Mouse (Mus musculus) cerebellum, adult 2 months (tissue): ENCODE data around the gene Egfem1. TPM values are rescaled to one million over a fixed set of nuclear protein-coding genes. Genes with fewer than 3 reads are reported as not detected.

Experiments
- DNase-seq, 2 experiments: peaks; one replicate each; pipeline ENCODE4 v3.0.0; 2021
- H3K27ac ChIP-seq: fragments of 200-500 bp; 2 replicates; pipeline ENCODE4 v1.5.1; 2012; ENCODE audit warnings: low read length, control low read depth, inconsistent platforms; ENCODE audit not compliant: insufficient read depth
- H3K27me3 ChIP-seq: fragments of 200-500 bp; 2 replicates; pipeline ENCODE4 v1.6.1; 2012; ENCODE audit warnings: inconsistent platforms, mild to moderate bottlenecking, low read length, moderate library complexity; ENCODE audit not compliant: control insufficient read depth, insufficient read depth
- H3K4me1 ChIP-seq: fragments of 200-500 bp; 2 replicates; pipeline ENCODE4 v1.6.1; 2011; ENCODE audit warnings: low read length; ENCODE audit not compliant: control insufficient read depth, insufficient read depth
- H3K4me3 ChIP-seq: fragments of 200-500 bp; replicated peaks from 2 replicates; pipeline ENCODE3; 2011; ENCODE audit warnings: mild to moderate bottlenecking, low read depth, low read length, control low read depth; ENCODE audit not compliant: insufficient read depth
- CTCF ChIP-seq: fragments of 200-500 bp; IDR thresholded peaks from 2 replicates; pipeline ENCODE4 v1.5.1; 2011; ENCODE audit warnings: low read depth, mild to moderate bottlenecking, control low read depth, low read length, moderate library complexity, borderline replicate concordance; ENCODE audit not compliant: insufficient read depth
- POLR2A ChIP-seq: fragments of 200-500 bp; IDR thresholded peaks from 2 replicates; pipeline ENCODE4 v1.6.1; 2011; ENCODE audit warnings: low read length, control low read depth, borderline replicate concordance; ENCODE audit not compliant: insufficient read depth
- WGBS: fragments of 180-500 bp; shearing (Covaris S2); methylation state at CpG from one replicate; pipeline ENCODE4 v1.1.7; 2018; 5-methylcytosine and 5-hydroxymethylcytosine counted together
- polyA plus RNA-seq: library from polyadenylated mRNA; depleted of rRNA; stranded (reverse); fragments of >200 nt; gene quantifications from 2 replicates; pipeline ENCODE4 v1.2.3, GENCODE M21; 2012; rRNA removed

Gene Egfem1
- polyA plus RNA-seq = 1.7 and 3.6 TPM in 2 replicates

GRCm38 (mm10) chr3:29081952-29082295 lies at the start of gene Egfem1:
Gene Egfem1 (plus strand): TSS chr3:29082023.
- Histone ChIP-seq H3K27ac (no peak within 1 kb of the TSS), H3K4me1 (0 out of 2 replicates have a peak, but pooled peaks cover 3% of the 10 kb centered on the region), H3K4me3 (peak within 1 kb of the TSS; percentile 12), H3K27me3 (no peaks in the 10 kb centered on the region)
- DNase-seq = peak in 1 of 2 experiments; percentile 7
- TF ChIP-seq POLR2A = no peak
- under 1% methylated on average over 12 of the region's 12 CpGs for WGBS

- no peak for DNase-seq
- no peak overlapping the region for H3K27ac ChIP-seq
- no peaks in the 10 kb centered on the region for H3K4me1 ChIP-seq
- TF ChIP-seq POLR2A = no peak
- H3K27me3 ChIP-seq = no peaks in the 10 kb centered on the region
- H3K4me3 ChIP-seq = no peak overlapping the region
- WGBS = 63% methylated on average over 2 of the region's 2 CpGs
These were observed 48.7 kb upstream of the Egfem1 start for GRCm38 (mm10) chr3:29033107-29033506.

GRCm38 (mm10) chr3:29036146-29036545 lies 45.7 kb upstream of the Egfem1 start:
- Histone ChIP-seq H3K4me3 (no peak overlapping the region), H3K27me3 (no peaks in the 10 kb centered on the region), H3K27ac (no peak overlapping the region), H3K4me1 (no peaks in the 10 kb centered on the region)
- 4% methylated on average over 3 of the region's 3 CpGs for WGBS
- peak; percentile 5 to 11 for DNase-seq
- TF ChIP-seq POLR2A (no peak), CTCF (0 out of 2 replicates have a peak, but pooled peaks have one; percentile 14)

GRCm38 (mm10) chr3:29036620-29037019 lies 45.2 kb upstream of the Egfem1 start:
- no peak for DNase-seq
- Histone ChIP-seq H3K4me3 (no peak overlapping the region), H3K27ac (no peak overlapping the region), H3K4me1 (no peaks in the 10 kb centered on the region), H3K27me3 (no peaks in the 10 kb centered on the region)
- no peak for TF ChIP-seq POLR2A
- TF ChIP-seq CTCF = no peak

GRCm38 (mm10) chr3:29040064-29040463 lies 41.8 kb upstream of the Egfem1 start:
- DNase-seq = no peak
- 18% methylated on average over 7 of the region's 7 CpGs for WGBS

GRCm38 (mm10) chr3:29046281-29046680 lies 35.5 kb upstream of the Egfem1 start:
- Histone ChIP-seq H3K27ac (no peak overlapping the region), H3K4me3 (no peak overlapping the region), H3K4me1 (no peaks in the 10 kb centered on the region), H3K27me3 (no peaks in the 10 kb centered on the region)
- TF ChIP-seq CTCF (no peak), POLR2A (no peak)
- WGBS = 14% methylated on average over 5 of the region's 5 CpGs
- no peak for DNase-seq

More at GRCm38 (mm10) chr3:29040064-29040463, 41.8 kb upstream of the Egfem1 start:
- TF ChIP-seq CTCF (no peak), POLR2A (no peak)
- H3K27me3 ChIP-seq = no peaks in the 10 kb centered on the region
- H3K4me3 ChIP-seq = no peak overlapping the region
- no peak overlapping the region for H3K27ac ChIP-seq
- no peaks in the 10 kb centered on the region for H3K4me1 ChIP-seq

- no peaks in the 10 kb centered on the region for H3K27me3 ChIP-seq
- no peaks in the 10 kb centered on the region for H3K4me1 ChIP-seq
- no peak for DNase-seq
- H3K27ac ChIP-seq = no peak overlapping the region
- TF ChIP-seq CTCF = no peak
- no peak overlapping the region for H3K4me3 ChIP-seq
- 13% methylated on average over 14 of the region's 14 CpGs for WGBS
These were observed 34.4 kb upstream of the Egfem1 start for GRCm38 (mm10) chr3:29047273-29047932.

GRCm38 (mm10) chr3:29063156-29063555 lies 18.7 kb upstream of the Egfem1 start:
- Histone ChIP-seq H3K27me3 (no peaks in the 10 kb centered on the region), H3K27ac (no peak overlapping the region), H3K4me3 (no peak overlapping the region), H3K4me1 (no peaks in the 10 kb centered on the region)
- TF ChIP-seq CTCF (no peak), POLR2A (no peak)
- 16% methylated on average over 4 of the region's 4 CpGs for WGBS
- no peak for DNase-seq
